Mouse (Mus musculus) neural tube, embryonic 11.5 days (tissue): ENCODE results near the gene Errfi1. TPM values are rescaled to one million over a fixed set of nuclear protein-coding genes. Genes with fewer than 3 reads are reported as not detected.

Experiments
- ATAC-seq: fragments of 200-750 bp; cut with Nextera tagmentation; 2 replicates; pipeline ENCODE4 v1.8.0; 2017; ENCODE audit warnings: moderate number of reproducible peaks, mild to moderate bottlenecking, moderate TSS enrichment, moderate library complexity; ENCODE audit not compliant: insufficient read depth, low FRiP score, low TSS enrichment
- DNase-seq: peaks from one replicate; pipeline ENCODE4 v3.0.0-alpha.2; 2015; ENCODE audit warnings: low spot score
- H3K27ac ChIP-seq: fragments of 300-500 bp; sonication (generic); 2 replicates; pipeline ENCODE4 v1.5.1; 2014; ENCODE audit warnings: low read depth, mild to moderate bottlenecking, low read length
- H3K27me3 ChIP-seq: fragments of 300-500 bp; sonication (generic); 2 replicates; pipeline ENCODE4 v1.6.1; 2014; ENCODE audit warnings: mild to moderate bottlenecking, low read length, mixed read lengths; ENCODE audit not compliant: control insufficient read depth, insufficient read depth
- H3K36me3 ChIP-seq: fragments of 300-500 bp; sonication (generic); 2 replicates; pipeline ENCODE4 v1.6.1; 2014; ENCODE audit warnings: mild to moderate bottlenecking, low read length, moderate library complexity, mixed read lengths; ENCODE audit not compliant: control insufficient read depth, insufficient read depth
- H3K4me1 ChIP-seq: fragments of 300-500 bp; sonication (generic); 2 replicates; pipeline ENCODE4 v1.6.1; 2014; ENCODE audit warnings: low read length, mixed read lengths; ENCODE audit not compliant: control insufficient read depth, insufficient read depth
- H3K4me2 ChIP-seq: fragments of 300-500 bp; sonication (generic); 2 replicates; pipeline ENCODE4 v1.6.1; 2014; ENCODE audit warnings: low read depth, mild to moderate bottlenecking, moderate library complexity
- H3K4me3 ChIP-seq: fragments of 300-500 bp; sonication (generic); 2 replicates; pipeline ENCODE4 v1.5.1; 2014; ENCODE audit warnings: low read depth, low read length
- H3K9ac ChIP-seq: fragments of 300-500 bp; sonication (generic); 2 replicates; pipeline ENCODE4 v1.6.1; 2014; ENCODE audit warnings: mild to moderate bottlenecking, low read length
- H3K9me3 ChIP-seq: fragments of 300-500 bp; sonication (generic); 2 replicates; pipeline ENCODE4 v1.6.1; 2016; ENCODE audit warnings: low read length; ENCODE audit not compliant: control insufficient read depth
- WGBS: fragments of 180-500 bp; shearing (Covaris S2); extraction: QIAGEN DNeasy Blood & Tissue Kit; methylation state at CpG from one replicate; pipeline ENCODE4 v1.1.7; 2014; 5-methylcytosine and 5-hydroxymethylcytosine counted together
- polyA plus RNA-seq: library from polyadenylated mRNA; unstranded; fragments of >200 nt; fragmentation: Nextera tagmentation; extraction: Ambion mirVana; gene quantifications from 2 replicates; pipeline ENCODE4 v1.2.1, GENCODE M21; 2014

Gene Errfi1
- polyA plus RNA-seq, 1 experiment from 2014 or later: 63.7 TPM

GRCm38 (mm10) chr4:150854839-150855246 lies 1.1 kb downstream of the Errfi1 start:
- no peaks in the 10 kb centered on the region for H3K9me3 ChIP-seq
- peak; percentile 98 for DNase-seq
- under 1% methylated on average over 56 of the region's 59 CpGs for WGBS
- peak overlapping the region; percentile 81 for H3K4me3 ChIP-seq
- H3K4me1 ChIP-seq: peaks cover 8% of the 10 kb centered on the region; the same call in 1 of the 2 replicates
- H3K27ac ChIP-seq: peak overlapping the region; percentile 97
- peak; percentile 94 for ATAC-seq
- H3K4me2 ChIP-seq: peak overlapping the region; percentile 50
- H3K36me3 ChIP-seq: no peaks in the 10 kb centered on the region
- peak overlapping the region; percentile 93 for H3K9ac ChIP-seq
- H3K27me3 ChIP-seq: no peaks in the 10 kb centered on the region

DNA sequence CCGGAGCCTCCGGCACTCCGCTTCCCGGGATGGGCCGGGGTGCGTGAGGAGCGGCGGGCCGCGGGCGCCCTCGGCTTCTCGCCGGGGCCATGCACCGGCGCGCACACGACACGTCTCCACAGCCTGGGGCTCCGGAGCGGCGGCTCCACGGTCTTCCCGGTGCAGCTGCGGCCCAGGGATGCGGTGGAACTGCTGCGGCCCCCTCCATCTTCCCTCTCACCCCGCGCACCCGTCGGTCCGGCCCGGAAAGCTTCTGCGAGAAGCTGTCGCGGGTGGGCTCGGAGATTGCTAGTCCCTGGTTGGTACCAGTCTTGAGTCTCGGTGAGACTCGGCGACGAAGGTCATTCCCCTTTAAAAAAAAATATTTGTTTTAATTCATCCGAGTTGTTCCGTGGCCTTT lies 1.6 kb downstream of the Errfi1 start:
- Histone ChIP-seq H3K36me3 (no peaks in the 10 kb centered on the region), H3K27me3 (no peaks in the 10 kb centered on the region), H3K4me2 (peak overlapping the region; percentile 50), H3K4me1 (peaks cover 8% of the 10 kb centered on the region; the same call in 1 of the 2 replicates), H3K9ac (peak overlapping the region; percentile 93), H3K4me3 (peak overlapping the region; percentile 81), H3K9me3 (no peaks in the 10 kb centered on the region), H3K27ac (peak overlapping the region; percentile 97)
- peak; percentile 64; the same call in 1 of the 2 replicates for ATAC-seq
- WGBS: 0% methylated on average over 35 of the region's 43 CpGs
- no peak for DNase-seq

DNA sequence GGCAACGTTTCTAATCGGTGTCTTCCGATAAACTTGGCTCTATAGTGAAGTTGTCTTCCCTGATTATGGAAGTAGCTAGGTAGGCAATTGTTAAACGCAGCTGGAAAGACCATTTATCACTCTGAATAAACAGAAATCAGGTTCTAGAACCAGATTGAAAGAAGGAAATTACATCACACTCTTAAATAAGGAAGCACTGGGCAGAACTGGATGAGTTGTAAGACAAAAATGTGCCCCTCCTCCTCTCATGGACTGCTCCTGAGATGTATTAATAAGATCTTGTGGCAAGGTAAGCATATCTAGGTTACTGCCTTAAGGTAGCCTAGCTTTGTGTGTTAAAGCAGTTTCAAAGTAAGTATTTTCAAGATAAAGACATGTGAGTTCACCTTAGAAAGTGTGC lies 6.8 kb downstream of the Errfi1 start:
- Histone ChIP-seq H3K4me1 (peaks cover 10% of the 10 kb centered on the region; the same call in 1 of the 2 replicates), H3K9me3 (no peaks in the 10 kb centered on the region), H3K4me3 (no peak overlapping the region), H3K36me3 (no peaks in the 10 kb centered on the region), H3K27ac (no peak overlapping the region), H3K27me3 (no peaks in the 10 kb centered on the region), H3K4me2 (no peak overlapping the region), H3K9ac (no peak overlapping the region)
- WGBS: 90% methylated on average over 4 of the region's 4 CpGs
- no peak for ATAC-seq
- no peak for DNase-seq

DNA sequence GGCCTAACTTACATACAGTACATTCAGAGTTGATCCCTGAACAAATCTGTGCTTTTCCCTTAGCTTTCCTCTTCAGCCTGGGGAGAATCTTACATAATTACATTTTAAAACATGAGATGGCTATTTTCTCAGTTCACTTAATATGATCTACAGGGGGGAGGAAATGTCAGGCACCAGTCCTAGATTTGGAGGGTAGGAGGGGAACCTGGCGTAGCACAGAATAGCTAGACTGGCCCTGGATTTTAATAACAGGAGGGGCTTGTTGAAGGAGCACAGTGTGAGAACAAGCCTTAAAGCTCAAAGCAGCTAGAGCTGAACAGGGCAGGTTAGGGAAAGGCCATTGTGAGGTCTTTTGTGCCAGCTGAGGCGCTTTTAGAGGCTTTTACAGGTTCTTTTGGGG lies 7.4 kb downstream of the Errfi1 start:
- peaks cover 3% of the 10 kb centered on the region; the same call in 1 of the 2 replicates for H3K36me3 ChIP-seq
- H3K27me3 ChIP-seq: no peaks in the 10 kb centered on the region
- H3K27ac ChIP-seq: no peak overlapping the region
- H3K9me3 ChIP-seq: no peaks in the 10 kb centered on the region
- no peak overlapping the region for H3K4me2 ChIP-seq
- H3K9ac ChIP-seq: no peak overlapping the region
- H3K4me3 ChIP-seq: no peak overlapping the region
- peaks cover 8% of the 10 kb centered on the region; the same call in 1 of the 2 replicates for H3K4me1 ChIP-seq
- WGBS: 76% methylated on average over 2 of the region's 2 CpGs
- no peak for ATAC-seq
- DNase-seq: no peak

- no peak overlapping the region for H3K4me2 ChIP-seq
- H3K9me3 ChIP-seq: no peaks in the 10 kb centered on the region
- DNase-seq (no peak), ATAC-seq (no peak)
- WGBS: 51% methylated on average over 8 of the region's 8 CpGs
- H3K36me3 ChIP-seq: peaks cover 9% of the 10 kb centered on the region
- peaks cover 8% of the 10 kb centered on the region; the same call in 1 of the 2 replicates for H3K4me1 ChIP-seq
- H3K27ac ChIP-seq: no peak overlapping the region
- no peak overlapping the region for H3K9ac ChIP-seq
- no peak overlapping the region for H3K4me3 ChIP-seq
- H3K27me3 ChIP-seq: no peaks in the 10 kb centered on the region
These were observed 9.1 kb downstream of the Errfi1 start for GRCm38 (mm10) chr4:150862626-150863375.

- Histone ChIP-seq H3K4me1 (peaks cover 8% of the 10 kb centered on the region; the same call in 1 of the 2 replicates), H3K9ac (no peak overlapping the region), H3K4me3 (no peak overlapping the region), H3K27ac (no peak overlapping the region), H3K36me3 (peaks cover 9% of the 10 kb centered on the region), H3K4me2 (no peak overlapping the region), H3K9me3 (no peaks in the 10 kb centered on the region), H3K27me3 (no peaks in the 10 kb centered on the region)
- ATAC-seq (no peak), DNase-seq (no peak)
These were observed 11.7 kb downstream of the Errfi1 start for GRCm38 (mm10) chr4:150865371-150865770.

DNA sequence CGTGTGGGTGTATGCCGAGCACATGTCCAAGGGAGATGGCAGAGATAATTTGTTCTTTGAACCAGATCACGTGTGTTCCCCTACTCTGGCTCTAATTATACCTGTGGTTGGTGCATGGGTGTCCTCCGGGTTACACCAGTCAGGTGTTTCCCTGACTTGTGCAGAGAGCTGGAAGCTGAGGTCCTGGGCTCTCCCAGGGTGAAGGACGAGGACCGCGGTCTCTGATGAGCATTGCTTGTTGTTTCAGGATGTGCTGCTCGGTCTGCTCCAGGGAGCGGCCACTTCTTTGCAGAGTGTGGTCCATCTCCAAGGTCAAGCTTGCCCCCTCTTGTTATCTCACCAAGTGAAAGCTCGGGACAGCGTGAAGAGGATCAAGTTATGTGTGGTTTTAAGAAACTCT lies 12.3 kb downstream of the Errfi1 start:
- ATAC-seq: no peak
- Histone ChIP-seq H3K27ac (no peak overlapping the region), H3K36me3 (peaks cover 9% of the 10 kb centered on the region), H3K4me1 (0 out of 2 replicates have a peak, but pooled peaks cover 6% of the 10 kb centered on the region), H3K4me3 (no peak overlapping the region), H3K4me2 (no peak overlapping the region), H3K27me3 (no peaks in the 10 kb centered on the region), H3K9me3 (no peaks in the 10 kb centered on the region), H3K9ac (no peak overlapping the region)
- DNase-seq: no peak
- WGBS: 93% methylated on average over 11 of the region's 11 CpGs

DNA sequence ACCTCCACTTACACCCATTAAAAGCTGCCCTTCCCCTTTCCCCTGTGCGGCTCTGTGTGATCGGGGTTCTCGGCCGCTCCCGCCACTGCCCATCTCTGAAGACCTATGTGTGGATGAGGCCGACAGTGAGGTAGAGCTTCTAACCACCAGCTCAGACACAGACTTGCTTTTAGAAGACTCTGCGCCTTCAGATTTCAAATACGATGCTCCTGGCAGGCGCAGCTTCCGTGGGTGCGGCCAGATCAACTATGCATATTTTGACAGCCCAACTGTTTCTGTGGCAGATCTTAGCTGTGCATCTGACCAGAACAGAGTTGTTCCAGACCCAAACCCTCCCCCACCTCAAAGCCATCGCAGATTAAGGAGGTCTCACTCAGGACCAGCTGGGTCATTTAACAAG lies 12.8 kb downstream of the Errfi1 start:
- no peak overlapping the region for H3K27ac ChIP-seq
- ATAC-seq: no peak
- WGBS: 95% methylated on average over 12 of the region's 12 CpGs
- no peak overlapping the region for H3K4me2 ChIP-seq
- H3K27me3 ChIP-seq: no peaks in the 10 kb centered on the region
- H3K9me3 ChIP-seq: no peaks in the 10 kb centered on the region
- peaks cover 9% of the 10 kb centered on the region for H3K36me3 ChIP-seq
- H3K4me1 ChIP-seq: peaks cover 6% of the 10 kb centered on the region
- H3K4me3 ChIP-seq: no peak overlapping the region
- DNase-seq: no peak
- no peak overlapping the region for H3K9ac ChIP-seq

- DNase-seq (no peak), ATAC-seq (no peak)
- Histone ChIP-seq H3K27me3 (no peaks in the 10 kb centered on the region), H3K4me1 (peaks cover 17% of the 10 kb centered on the region), H3K27ac (no peak overlapping the region), H3K9me3 (no peaks in the 10 kb centered on the region), H3K9ac (no peak overlapping the region), H3K36me3 (peaks cover 9% of the 10 kb centered on the region), H3K4me3 (no peak overlapping the region), H3K4me2 (no peak overlapping the region)
- 90% methylated on average over 6 of the region's 6 CpGs for WGBS
These were observed 14.4 kb downstream of the Errfi1 start for GRCm38 (mm10) chr4:150868161-150868560.
